Mouse (Mus musculus) left cerebral cortex, postnatal 4 days (tissue): ENCODE data around the gene Fgf22. TPM values are rescaled to one million over a fixed set of nuclear protein-coding genes. Genes with fewer than 3 reads are reported as not detected.

ENCODE experiments used
- total RNA-seq, 2 experiments: library from RNA; stranded (reverse); gene quantifications; 2 replicates each; pipeline ENCODE4 v1.2.3; 2021

Gene Fgf22
- total RNA-seq, 2 experiments from 2014 or later: 1.3 to 1.7 TPM

Other genes starting within 250 kb of the Fgf22 start
- gene Plpp2, start 221.3 kb upstream of the Fgf22 start, total RNA-seq: 1 to 10 TPM; 7.9 to 9.4 TPM
- gene Mier2, start 199.9 kb upstream of the Fgf22 start, total RNA-seq: 10 to 100 TPM; 51.2 to 56.5 TPM
- gene Theg, start 167.7 kb upstream of the Fgf22 start, total RNA-seq: not detected
- gene C2cd4c, start 141.1 kb upstream of the Fgf22 start, total RNA-seq: 10 to 100 TPM; 20.7 to 24.4 TPM
- 10 to 100 TPM; 46.0 to 49.8 TPM for gene Shc2, start 117.2 kb upstream of the Fgf22 start, total RNA-seq
- under 1 TPM; 0.38 to 0.40 TPM for gene Odf3l2, start 109.3 kb upstream of the Fgf22 start, total RNA-seq
- gene Madcam1, start 90.5 kb upstream of the Fgf22 start, total RNA-seq: under 1 TPM; 0.72 to 0.84 TPM
- 10 to 100 TPM; 57.0 to 59.9 TPM for gene Tpgs1, start 85.7 kb upstream of the Fgf22 start, total RNA-seq
- gene Cdc34, start 72.9 kb upstream of the Fgf22 start, total RNA-seq: 10 to 100 TPM; 59.6 to 61.5 TPM
- 1 to 10 TPM; 2.6 to 3.3 TPM for gene Gzmm, start 66.1 kb upstream of the Fgf22 start, total RNA-seq
- 100 to 1,000 TPM; 486 to 495 TPM for gene Bsg, start 50.6 kb upstream of the Fgf22 start, total RNA-seq
- 10 to 100 TPM; 47.4 to 53.8 TPM for gene Hcn2, start 38.4 kb upstream of the Fgf22 start, total RNA-seq
- gene Polrmt, start 8.5 kb upstream of the Fgf22 start, total RNA-seq: 10 to 100 TPM; 44.8 to 51.8 TPM
- 10 to 100 TPM; 85.0 to 95.3 TPM for gene Rnf126, start 11.9 kb downstream of the Fgf22 start, total RNA-seq
- gene Fstl3, start 22.2 kb downstream of the Fgf22 start, total RNA-seq: 1 to 10 TPM; 2.5 to 3.2 TPM
- under 1 TPM in 1 of 2 experiments, not detected in 1; 0.52 TPM for gene Prss57, start 35.9 kb downstream of the Fgf22 start, total RNA-seq
- 100 to 1,000 TPM; 404 to 409 TPM for gene Palm, start 38.5 kb downstream of the Fgf22 start, total RNA-seq
- under 1 TPM; 0.46 to 0.76 TPM for gene Misp, start 65.9 kb downstream of the Fgf22 start, total RNA-seq
- gene Ptbp1, start 99.4 kb downstream of the Fgf22 start, total RNA-seq: 10 to 100 TPM; 91.7 to 92.7 TPM
- 1 to 10 TPM; 6.9 to 7.0 TPM for gene Prtn3, start 119.4 kb downstream of the Fgf22 start, total RNA-seq
- gene Plppr3, start 119.6 kb downstream of the Fgf22 start, total RNA-seq: 100 to 1,000 TPM; 277 to 305 TPM
- gene Elane, start 131.2 kb downstream of the Fgf22 start, total RNA-seq: not detected
- gene Cfd, start 135.8 kb downstream of the Fgf22 start, total RNA-seq: not detected
- 10 to 100 TPM; 56.4 to 59.6 TPM for gene Med16, start 153.8 kb downstream of the Fgf22 start, total RNA-seq
- gene Gm26602, start 155.8 kb downstream of the Fgf22 start, total RNA-seq: not detected
- gene Kiss1r, start 161.9 kb downstream of the Fgf22 start, total RNA-seq: 1 to 10 TPM; 5.0 to 6.8 TPM
- 100 to 1,000 TPM; 307 to 309 TPM for gene R3hdm4, start 166.1 kb downstream of the Fgf22 start, total RNA-seq
- 1 to 10 TPM; 6.3 to 9.5 TPM for gene Arid3a, start 172.0 kb downstream of the Fgf22 start, total RNA-seq
- 10 to 100 TPM; 51.7 to 55.8 TPM for gene Wdr18, start 205.1 kb downstream of the Fgf22 start, total RNA-seq
- under 1 TPM; 0.12 to 0.30 TPM for gene Grin3b, start 215.6 kb downstream of the Fgf22 start, total RNA-seq
- gene Tmem259, start 229.3 kb downstream of the Fgf22 start, total RNA-seq: 100 to 1,000 TPM; 117 to 127 TPM
- gene Cnn2, start 233.5 kb downstream of the Fgf22 start, total RNA-seq: 10 to 100 TPM; 12.4 to 17.2 TPM
- gene Abca7, start 241.4 kb downstream of the Fgf22 start, total RNA-seq: 1 to 10 TPM; 7.2 to 8.1 TPM